25 mouse cellular contexts compared by ENCODE assay signal in the genomic region with DNA sequence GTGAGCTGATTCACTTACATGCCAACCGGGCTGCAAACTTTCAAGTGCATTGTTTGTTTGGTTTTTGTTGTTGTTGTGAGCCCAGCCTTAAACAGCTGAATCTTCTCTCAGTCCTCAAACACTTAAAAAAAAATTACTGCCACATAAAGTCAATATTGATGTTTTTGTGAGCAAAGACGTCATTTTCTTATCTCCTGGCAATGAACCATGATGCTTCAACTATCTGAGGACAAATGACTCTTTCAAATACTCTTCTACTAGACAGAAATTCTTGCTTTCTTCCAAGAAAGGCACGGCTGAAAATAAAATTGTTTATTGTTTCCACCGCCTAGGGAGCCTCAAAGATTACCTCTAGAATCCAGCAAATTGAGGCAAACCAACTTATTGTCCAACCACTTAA. TPM values are rescaled to one million over a fixed set of nuclear protein-coding genes. Genes with fewer than 3 reads are reported as not detected.
"Had no signal": no experiment of that assay in that cellular context is flagged by ENCODE, and none has a peak within 500 bp of the region (broad histone marks: within the 10 kb centered on the region; RNA-seq: fewer than 3 reads in every experiment).

No protein-coding gene starts in this region.

- H3K4me2 ChIP-seq: forebrain, embryonic 15.5 days; heart, embryonic 11.5 days; heart, embryonic 13.5 days; heart, embryonic 15.5 days; hindbrain, embryonic 13.5 days; hindbrain, embryonic 15.5 days; kidney, embryonic 15.5 days; limb, embryonic 13.5 days; limb, embryonic 15.5 days; liver, embryonic 12.5 days had no signal

- ATAC-seq: forebrain, embryonic 15.5 days; forebrain, postnatal 0 days; hindbrain, postnatal 0 days; intestine, embryonic 16.5 days; liver, embryonic 12.5 days had no signal

- H3K9ac ChIP-seq: forebrain, embryonic 15.5 days; forebrain, postnatal 0 days; heart, embryonic 13.5 days; heart, embryonic 15.5 days; hindbrain, embryonic 13.5 days; hindbrain, embryonic 15.5 days; kidney, embryonic 15.5 days; limb, embryonic 13.5 days; limb, embryonic 15.5 days; liver, embryonic 12.5 days had no signal

- DNase-seq: forebrain, postnatal 0 days; gastrocnemius, postnatal 14 days; gastrocnemius, postnatal 36 days; heart, adult 11 months; heart, adult 2 months; heart, postnatal 14 days; heart, postnatal 36 days; kidney, adult 8-10 months; kidney, postnatal 10 days; layer of hippocampus, adult 9-11 months; layer of hippocampus, postnatal 36 days; left cerebral cortex, postnatal 4 days had no signal

- H3K4me3 ChIP-seq: forebrain, embryonic 15.5 days; heart, adult 2 months; heart, embryonic 13.5 days; heart, embryonic 15.5 days; hindbrain, embryonic 13.5 days; hindbrain, embryonic 15.5 days; kidney, embryonic 15.5 days; limb, embryonic 13.5 days; limb, embryonic 15.5 days; liver, embryonic 12.5 days had no signal

- H3K9me3 ChIP-seq: forebrain, embryonic 15.5 days; heart, embryonic 13.5 days; heart, embryonic 15.5 days; hindbrain, embryonic 13.5 days; hindbrain, embryonic 15.5 days; kidney, embryonic 15.5 days; limb, embryonic 13.5 days; limb, embryonic 15.5 days; liver, embryonic 12.5 days had no signal

- H3K36me3 ChIP-seq: forebrain, embryonic 15.5 days; heart, embryonic 13.5 days; heart, embryonic 15.5 days; hindbrain, embryonic 13.5 days; hindbrain, embryonic 15.5 days; kidney, embryonic 15.5 days; limb, embryonic 13.5 days; limb, embryonic 15.5 days; liver, embryonic 12.5 days had no signal

- H3K4me1 ChIP-seq: forebrain, embryonic 15.5 days; heart, embryonic 13.5 days; heart, embryonic 15.5 days; hindbrain, embryonic 13.5 days; hindbrain, embryonic 15.5 days; limb, embryonic 15.5 days; liver, embryonic 12.5 days had no signal

- H3K27me3 ChIP-seq: forebrain, embryonic 15.5 days; heart, embryonic 13.5 days; heart, embryonic 15.5 days; hindbrain, embryonic 13.5 days; hindbrain, embryonic 15.5 days; kidney, embryonic 15.5 days; limb, embryonic 13.5 days; limb, embryonic 15.5 days; liver, embryonic 12.5 days had no signal

- H3K27ac ChIP-seq: forebrain, embryonic 15.5 days; heart, adult 2 months; heart, embryonic 13.5 days; heart, embryonic 15.5 days; hindbrain, embryonic 13.5 days; hindbrain, embryonic 15.5 days; hindbrain, postnatal 0 days; kidney, embryonic 15.5 days; limb, embryonic 13.5 days; limb, embryonic 15.5 days; liver, embryonic 12.5 days had no signal

RNA-seq across cellular contexts. Expression of a gene that starts 42.4 kb away (rescaled TPM):
- polyA plus RNA-seq: large intestine, adult 2 months had no signal
